Mouse (Mus musculus) C2C12 (cell line): ENCODE measurements around the gene Kirrel3.

ENCODE experiments used
- CTCF ChIP-seq: IDR thresholded peaks from one replicate; pipeline ENCODE4 v1.5.1; 2011; ENCODE audit not compliant: control insufficient read depth, insufficient read depth, insufficient read length
- MAX ChIP-seq: IDR thresholded peaks from one replicate; pipeline ENCODE4 v1.6.1; 2011; ENCODE audit warnings: mild to moderate bottlenecking, control low read depth
- MYOG ChIP-seq: IDR thresholded peaks from one replicate; pipeline ENCODE4 v1.6.1; 2011; ENCODE audit not compliant: control insufficient read depth, insufficient read length; ENCODE audit errors: extremely low read depth
- USF1 ChIP-seq: IDR thresholded peaks from one replicate; pipeline ENCODE4 v1.6.1; 2011; ENCODE audit warnings: low read depth, mild to moderate bottlenecking, control low read depth, moderate library complexity

GRCm38 (mm10) chr9:34619913-34620312 is 134.2 kb downstream of the Kirrel3 start:
- TF ChIP-seq CTCF: no peak
- TF ChIP-seq USF1: no peak
- TF ChIP-seq MYOG: no peak
- no peak for TF ChIP-seq MAX
